Mouse (Mus musculus) spleen, embryonic (tissue): ENCODE measurements at regions not wholly inside any gene's neighbourhood (a gene's known extent, or its start where the extent isn't known, plus 50 kb on each side); places are given as distances from the start of the nearest gene placed in this dataset.

Source experiments
- CTCF ChIA-PET: fragments of 350-600 bp; sonication (Branson Sonifier 250); formaldehyde crosslinking; loops from one replicate; lab custom pipeline; 2022; lab: Charles Lee

DNA sequence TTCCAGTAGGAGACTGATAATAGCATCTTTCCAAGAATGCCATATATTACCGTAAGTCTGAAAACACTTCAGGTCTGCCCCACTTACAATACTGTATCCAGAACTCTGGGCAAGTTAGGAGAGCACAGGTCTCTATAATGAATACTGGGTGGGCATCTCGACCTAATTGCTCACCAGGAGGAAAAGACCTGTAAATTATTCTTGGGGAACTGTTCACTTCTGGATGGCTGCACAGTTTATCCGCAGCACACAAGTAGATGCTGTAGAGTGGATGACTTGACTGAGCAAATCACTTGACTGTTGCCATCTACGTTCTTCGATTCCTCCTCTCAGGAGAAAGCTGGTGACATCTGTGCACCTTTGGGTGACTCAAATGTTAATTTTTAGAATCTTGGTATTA lies 159.8 kb downstream of the Rpl36a-ps1 start:
- CTCF ChIA-PET: no interaction called here

DNA sequence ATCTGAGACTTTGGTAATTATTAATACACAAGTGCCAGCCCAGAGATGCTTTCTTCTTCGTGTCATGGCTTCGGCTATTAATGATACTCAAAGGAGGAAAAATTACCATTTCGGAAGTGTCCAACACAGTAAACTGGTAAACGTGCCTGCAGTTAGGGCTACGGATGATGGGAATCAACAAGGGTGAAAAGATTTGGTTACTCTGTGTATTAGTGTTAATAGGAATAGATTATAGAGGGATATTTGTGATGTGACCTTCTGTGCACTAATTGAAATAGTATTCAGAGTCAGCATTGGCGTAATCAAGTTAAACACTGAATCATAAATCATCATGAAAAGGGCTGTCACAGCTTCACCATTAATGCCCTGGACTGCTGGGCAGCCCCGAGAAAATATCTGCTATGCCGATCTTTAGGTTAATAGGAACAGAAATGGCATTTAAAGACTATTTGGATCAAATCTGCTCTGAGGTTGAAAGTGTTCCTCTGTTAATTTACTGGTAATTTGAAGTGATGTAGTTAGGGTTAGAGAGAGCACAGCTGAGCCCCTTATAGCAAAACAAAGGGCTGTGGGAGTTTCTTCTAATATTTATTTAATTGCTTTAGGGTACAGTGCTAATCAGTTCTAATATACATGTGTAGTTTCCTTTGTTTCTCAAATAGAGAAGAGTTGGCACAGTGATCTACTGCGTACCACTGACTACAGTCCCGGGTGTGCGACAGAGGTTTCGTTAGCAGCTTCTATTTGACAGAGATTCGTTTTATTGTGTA lies 160.7 kb downstream of the Rpl36a-ps1 start:
- CTCF ChIA-PET: no interaction called here

GRCm38 (mm10) chr14:98832401-98832800 lies 161.7 kb downstream of the Rpl36a-ps1 start:
- CTCF ChIA-PET: no interaction called here

- CTCF ChIA-PET: no interaction called here
These were observed 164.0 kb downstream of the Rpl36a-ps1 start for GRCm38 (mm10) chr14:98829958-98830633.

DNA sequence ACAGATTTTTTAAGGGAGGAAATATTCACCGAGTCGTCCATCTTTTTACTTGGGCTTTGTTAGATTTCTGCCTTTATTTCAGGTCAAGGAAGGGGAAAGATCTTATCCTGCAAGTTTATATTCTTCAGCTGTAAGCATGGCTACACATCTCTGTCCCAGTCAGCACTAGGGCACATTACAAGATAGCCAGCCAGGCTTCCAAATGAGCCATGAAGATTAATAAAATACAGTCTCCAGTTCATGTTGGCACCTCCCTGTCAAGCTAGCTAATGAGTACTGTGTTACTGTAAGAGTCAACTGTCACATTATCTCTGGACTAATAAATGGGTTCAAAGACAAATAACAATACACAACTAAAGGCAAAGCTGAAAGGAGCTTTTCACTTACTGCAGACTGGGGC lies 166.6 kb downstream of the Rpl36a-ps1 start:
- CTCF ChIA-PET: no interaction called here

- CTCF ChIA-PET: no interaction called here
These were observed 180.5 kb downstream of the Rpl36a-ps1 start for GRCm38 (mm10) chr14:98813657-98814056.

DNA sequence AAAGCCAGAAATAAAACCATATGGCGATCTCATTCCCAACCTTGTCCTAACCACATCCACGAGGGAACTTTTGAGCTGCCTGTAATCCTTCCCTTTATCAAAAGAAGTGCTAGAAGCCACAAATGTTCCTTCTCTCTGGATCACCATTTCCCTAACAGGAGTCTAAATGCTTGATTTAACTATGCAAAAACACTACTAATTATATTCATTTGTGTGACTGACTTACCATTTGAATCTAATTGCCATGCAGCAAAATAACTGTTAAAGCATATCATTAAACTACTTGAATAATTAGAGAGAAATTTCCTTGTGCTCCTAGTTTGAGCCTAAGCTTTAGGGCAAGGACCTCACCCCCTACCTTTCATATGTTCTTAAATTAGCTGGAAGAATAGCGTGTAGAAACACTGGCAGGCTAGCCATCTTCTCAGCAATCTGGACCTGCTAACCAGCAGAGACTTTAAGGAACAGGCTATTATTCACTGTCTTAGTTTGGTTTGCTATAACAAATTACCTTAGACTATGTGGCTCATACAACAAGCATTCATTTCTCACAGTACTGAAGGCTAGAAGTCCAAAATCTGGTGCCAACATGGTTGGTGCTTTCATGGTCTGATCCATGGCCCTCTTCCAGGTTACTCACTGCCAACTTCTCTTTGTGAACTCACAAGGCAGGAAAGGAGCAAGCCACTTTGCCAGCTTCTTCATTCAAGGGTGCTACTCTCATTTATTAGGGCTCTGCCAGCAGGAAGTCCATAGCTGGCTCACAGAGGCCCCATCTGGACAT lies 183.7 kb downstream of the Rpl36a-ps1 start:
- CTCF ChIA-PET: no interaction called here

- CTCF ChIA-PET: no interaction called here
These were observed 186.0 kb downstream of the Rpl36a-ps1 start for GRCm38 (mm10) chr14:98808117-98808516.

GRCm38 (mm10) chr14:98805066-98805465 lies 189.1 kb downstream of the Rpl36a-ps1 start:
- CTCF ChIA-PET: no interaction called here

DNA sequence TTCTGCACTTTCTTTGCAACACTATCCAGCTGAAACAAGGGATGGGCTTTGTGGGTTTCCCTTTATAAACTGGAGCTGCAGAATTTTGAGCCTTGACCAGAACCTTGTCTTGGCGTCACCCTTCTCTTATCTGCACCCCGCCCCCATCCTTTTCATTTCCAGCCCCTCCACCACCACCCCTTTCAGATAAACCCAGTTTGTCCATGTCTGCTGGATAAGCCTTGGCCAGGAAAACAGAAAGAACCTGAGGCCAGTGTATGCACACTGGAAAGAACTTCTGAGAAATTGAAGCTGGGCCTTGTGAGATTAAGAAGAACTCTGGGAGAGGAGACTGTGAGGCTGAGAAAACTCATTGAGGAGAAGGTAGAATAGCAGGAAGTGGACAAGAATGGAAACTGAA lies 192.8 kb downstream of the Rpl36a-ps1 start:
- CTCF ChIA-PET: no interaction called here

GRCm38 (mm10) chr14:98791970-98792369 lies 202.1 kb downstream of the Rpl36a-ps1 start:
- CTCF ChIA-PET: no interaction called here

GRCm38 (mm10) chr14:98791232-98791906 lies 202.7 kb downstream of the Rpl36a-ps1 start:
- CTCF ChIA-PET: no interaction called here

- CTCF ChIA-PET: no interaction called here
These were observed 204.3 kb downstream of the Rpl36a-ps1 start for GRCm38 (mm10) chr14:98789794-98790193.

DNA sequence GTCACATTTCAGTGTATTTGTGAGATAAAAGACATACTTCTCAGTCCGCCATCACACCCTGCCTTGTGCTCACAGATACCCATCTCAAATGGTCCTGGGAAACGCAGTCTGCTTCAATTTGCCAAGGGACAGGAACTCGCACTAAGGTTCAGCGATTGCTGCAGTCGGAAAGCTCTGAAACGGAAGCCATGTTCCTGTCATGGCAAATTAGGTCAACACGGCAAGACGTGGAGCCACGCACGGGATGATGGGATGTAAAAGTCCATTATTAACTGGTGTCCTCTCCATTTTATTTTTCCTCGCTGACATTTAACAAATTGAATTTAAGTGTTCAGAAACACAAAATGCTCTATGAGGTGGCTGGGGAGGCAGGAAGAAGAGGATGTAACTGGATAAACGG lies 212.4 kb downstream of the Rpl36a-ps1 start:
- CTCF ChIA-PET: no interaction called here

DNA sequence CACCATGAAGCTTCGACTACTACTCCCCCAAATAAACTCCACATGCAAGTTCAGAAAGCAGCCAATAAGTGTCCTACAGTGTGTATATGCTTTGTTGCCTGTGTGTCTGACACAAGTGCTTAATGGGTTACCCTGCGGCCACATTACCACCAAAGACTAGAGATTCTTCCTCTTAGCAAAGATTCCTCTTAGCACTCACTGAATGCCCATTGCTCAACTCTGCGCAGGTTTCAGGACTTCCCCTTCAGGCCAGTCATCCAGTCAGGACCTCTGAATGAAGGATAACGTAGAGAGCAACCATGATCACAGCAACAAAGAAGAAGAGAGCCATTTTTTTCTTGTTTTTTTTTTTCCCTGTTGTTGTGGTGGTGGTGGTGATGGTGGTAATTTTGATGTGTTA lies 222.0 kb downstream of the Rpl36a-ps1 start:
- CTCF ChIA-PET: no interaction called here

DNA sequence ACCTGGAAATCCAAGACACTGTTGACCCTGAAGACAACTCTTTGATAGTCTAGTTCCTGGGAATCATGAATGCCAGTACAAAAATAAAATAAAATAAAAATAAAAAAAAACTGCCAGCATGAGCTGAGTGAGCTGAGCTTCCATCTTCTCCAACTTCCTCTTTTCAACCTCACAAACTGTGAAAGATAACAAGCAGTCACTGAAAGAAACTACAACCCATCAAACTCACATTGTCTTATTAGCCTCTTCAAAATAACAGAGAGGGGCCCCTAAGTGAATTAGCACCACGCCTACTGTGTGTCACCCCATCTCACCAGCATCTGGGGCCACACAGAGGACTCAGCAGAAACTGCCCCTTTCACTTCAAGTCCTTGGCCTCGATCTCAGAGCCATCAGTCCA lies 225.3 kb downstream of the Rpl36a-ps1 start:
- CTCF ChIA-PET: no interaction called here

DNA sequence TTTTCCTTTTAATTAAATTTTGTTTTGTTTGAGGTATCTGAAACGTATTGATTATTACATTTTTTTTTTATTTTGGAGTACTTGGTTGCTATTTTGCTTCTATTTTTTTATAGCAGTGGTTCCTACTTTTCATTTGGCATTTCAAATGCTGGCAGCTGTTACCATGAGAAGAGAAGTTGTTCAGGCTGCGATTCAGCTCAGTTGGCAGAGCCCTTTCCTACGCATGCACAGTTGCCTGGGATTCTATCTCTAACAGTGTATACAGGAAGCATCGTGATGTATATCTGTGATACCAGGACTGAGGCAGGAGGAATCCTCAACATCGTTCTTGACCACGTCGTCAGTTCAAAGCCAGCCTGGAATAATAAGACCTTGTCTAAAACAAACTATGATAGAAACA lies 226.6 kb downstream of the Rpl36a-ps1 start:
- CTCF ChIA-PET: no interaction called here

- CTCF ChIA-PET: no interaction called here
These were observed 228.8 kb downstream of the Rpl36a-ps1 start for GRCm38 (mm10) chr14:98765358-98765757.

- CTCF ChIA-PET: no interaction called here
These were observed 243.4 kb downstream of the Rpl36a-ps1 start for GRCm38 (mm10) chr14:98750766-98751165.

DNA sequence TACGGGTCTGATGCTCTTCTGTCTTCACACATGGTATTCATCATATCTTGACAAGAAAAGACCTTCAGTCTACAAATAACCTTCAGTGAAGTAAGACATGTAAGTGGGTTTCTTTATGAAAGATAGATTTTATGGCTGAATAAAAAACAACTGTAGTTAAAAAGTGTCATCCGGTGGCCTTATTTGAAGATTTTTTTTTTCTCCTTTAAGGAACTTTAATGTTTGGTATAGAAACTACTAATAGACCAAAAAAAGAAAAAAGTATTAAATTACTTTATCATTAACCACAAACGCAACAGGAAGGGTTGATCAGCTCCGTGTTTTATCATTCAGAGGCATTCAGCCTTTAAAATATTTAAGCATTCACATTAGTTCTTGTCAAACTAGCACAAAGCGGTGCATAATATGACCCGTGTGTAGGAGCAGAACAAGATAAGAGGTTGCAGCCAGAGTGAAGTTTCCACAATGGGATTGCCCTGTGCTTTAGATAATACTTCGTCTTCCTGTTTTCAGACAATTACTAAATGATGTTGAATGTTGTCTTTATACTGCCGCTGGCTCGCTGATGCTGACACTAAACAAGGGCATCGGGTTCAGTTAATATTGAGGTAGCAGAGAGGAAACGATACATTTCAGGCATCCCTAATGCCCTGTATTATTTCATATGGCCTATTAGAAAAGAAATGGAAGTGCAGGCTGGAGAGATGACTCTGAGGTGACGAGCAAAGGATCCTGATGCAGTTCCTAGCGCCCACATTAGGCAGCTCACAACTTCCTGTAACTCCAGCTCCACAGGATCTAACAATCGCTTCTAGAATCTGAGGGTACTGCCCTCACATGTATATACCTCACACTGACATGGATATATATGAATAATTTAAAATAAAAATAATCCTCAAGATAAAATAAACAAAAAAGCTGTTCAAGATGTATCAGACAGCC lies 244.8 kb downstream of the Rpl36a-ps1 start:
- CTCF ChIA-PET: no interaction called here
